Mouse (Mus musculus) stomach, embryonic 16.5 days (tissue): ENCODE results near the gene Prdx3. TPM values are rescaled to one million over a fixed set of nuclear protein-coding genes. Genes with fewer than 3 reads are reported as not detected.
"Not testable (repeated sequence)": the region's sequence is repeated elsewhere in the genome, so short reads cannot be mapped to it uniquely, and the experiment has no call there.

Experiments used
- ATAC-seq: fragments of 200-750 bp; cut with Nextera tagmentation; 2 replicates; pipeline ENCODE4 v1.8.0; 2017; ENCODE audit warnings: moderate number of reproducible peaks, moderate TSS enrichment; ENCODE audit not compliant: insufficient read depth, low FRiP score
- H3K27ac ChIP-seq: fragments of 300-500 bp; sonication (generic); 2 replicates; pipeline ENCODE4 v1.5.1; 2014; ENCODE audit warnings: low read length
- H3K27me3 ChIP-seq: fragments of 300-500 bp; sonication (generic); 2 replicates; pipeline ENCODE4 v1.6.1; 2014; ENCODE audit warnings: low read length, control low read depth, mixed read lengths; ENCODE audit not compliant: control insufficient read depth, insufficient read depth
- H3K36me3 ChIP-seq: fragments of 300-500 bp; sonication (generic); 2 replicates; pipeline ENCODE4 v1.6.1; 2014; ENCODE audit warnings: low read length; ENCODE audit not compliant: control insufficient read depth, insufficient read depth
- H3K4me1 ChIP-seq: fragments of 300-500 bp; sonication (generic); 2 replicates; pipeline ENCODE4 v1.6.1; 2014; ENCODE audit warnings: low read length, control low read depth, mixed read lengths; ENCODE audit not compliant: control insufficient read depth, insufficient read depth
- H3K4me2 ChIP-seq: fragments of 300-500 bp; sonication (generic); 2 replicates; pipeline ENCODE4 v1.6.1; 2014; ENCODE audit warnings: low read depth, low read length, mixed read lengths
- H3K4me3 ChIP-seq: fragments of 300-500 bp; sonication (generic); replicated peaks from 2 replicates; pipeline ENCODE4 v1.5.1; 2014; ENCODE audit warnings: mild to moderate bottlenecking, low read length
- H3K9ac ChIP-seq: fragments of 300-500 bp; sonication (generic); 2 replicates; pipeline ENCODE4 v1.6.1; 2014; ENCODE audit warnings: low read length
- H3K9me3 ChIP-seq: fragments of 300-500 bp; sonication (generic); replicated peaks from 2 replicates; pipeline ENCODE4 v1.6.1; 2016; ENCODE audit warnings: low read length, control low read depth; ENCODE audit not compliant: control insufficient read depth
- WGBS: fragments of 180-500 bp; shearing (Covaris S2); extraction: QIAGEN DNeasy Blood & Tissue Kit; methylation state at CpG from one replicate; pipeline ENCODE4 v1.1.7; 2014; 5-methylcytosine and 5-hydroxymethylcytosine counted together
- polyA plus RNA-seq: library from polyadenylated mRNA; unstranded; fragments of >200 nt; fragmentation: Nextera tagmentation; extraction: Ambion mirVana; gene quantifications from 2 replicates; pipeline ENCODE4 v1.2.1, GENCODE M21; 2015

Prdx3 gene
- polyA plus RNA-seq, 1 experiment from 2014 or later, result 126 TPM

GRCm38 (mm10) chr19:60873501-60873900 is 855 bp downstream of the Prdx3 start:
- Histone ChIP-seq H3K4me1 (peaks cover 10% of the 10 kb centered on the region), H3K4me3 (peak overlapping the region; percentile 78), H3K27me3 (no peaks in the 10 kb centered on the region), H3K36me3 (peaks cover 13% of the 10 kb centered on the region), H3K9me3 (no peaks in the 10 kb centered on the region), H3K4me2 (peak overlapping the region; percentile 64), H3K9ac (peak overlapping the region; percentile 91; the same call in 1 of the 2 replicates), H3K27ac (peak overlapping the region; percentile 80; the same call in 1 of the 2 replicates)
- ATAC-seq, result no peak
- 10% methylated on average over 4 of the region's 4 CpGs for WGBS

- no peak for ATAC-seq
- Histone ChIP-seq H3K4me1 (peaks cover 10% of the 10 kb centered on the region), H3K9me3 (no peaks in the 10 kb centered on the region), H3K36me3 (peaks cover 13% of the 10 kb centered on the region), H3K27ac (no peak overlapping the region), H3K4me3 (no peak overlapping the region), H3K9ac (no peak overlapping the region), H3K27me3 (no peaks in the 10 kb centered on the region), H3K4me2 (no peak overlapping the region)
- 64% methylated on average over 1 of the region's 1 CpGs for WGBS
These were observed 2.1 kb downstream of the Prdx3 start for GRCm38 (mm10) chr19:60872272-60872671.

- ATAC-seq, result no peak
- no peak overlapping the region for H3K9ac ChIP-seq
- peaks cover 10% of the 10 kb centered on the region for H3K4me1 ChIP-seq
- no peak overlapping the region for H3K4me2 ChIP-seq
- H3K27me3 ChIP-seq, result no peaks in the 10 kb centered on the region
- peaks cover 13% of the 10 kb centered on the region for H3K36me3 ChIP-seq
- no peak overlapping the region for H3K4me3 ChIP-seq
- 91% methylated on average over 5 of the region's 5 CpGs for WGBS
- H3K9me3 ChIP-seq, result no peaks in the 10 kb centered on the region
- no peak overlapping the region for H3K27ac ChIP-seq
These were observed 3.0 kb downstream of the Prdx3 start for GRCm38 (mm10) chr19:60871366-60871765.

- H3K4me2 ChIP-seq, result no peak overlapping the region
- H3K36me3 ChIP-seq, result peaks cover 13% of the 10 kb centered on the region
- 83% methylated on average over 1 of the region's 1 CpGs for WGBS
- no peaks in the 10 kb centered on the region for H3K9me3 ChIP-seq
- H3K27me3 ChIP-seq, result no peaks in the 10 kb centered on the region
- H3K27ac ChIP-seq, result no peak overlapping the region
- no peak for ATAC-seq
- H3K4me3 ChIP-seq, result no peak overlapping the region
- no peak overlapping the region for H3K9ac ChIP-seq
- H3K4me1 ChIP-seq, result peaks cover 10% of the 10 kb centered on the region
These were observed 3.9 kb downstream of the Prdx3 start for GRCm38 (mm10) chr19:60870489-60870888.

- WGBS, result 94% methylated on average over 4 of the region's 4 CpGs
- not testable (repeated sequence) for H3K9ac ChIP-seq, H3K9me3 ChIP-seq, H3K4me3 ChIP-seq, H3K4me1 ChIP-seq, H3K27ac ChIP-seq, H3K27me3 ChIP-seq, ATAC-seq, H3K4me2 ChIP-seq
- H3K36me3 ChIP-seq, result peaks cover 13% of the 10 kb centered on the region
These were observed 8.2 kb downstream of the Prdx3 start for GRCm38 (mm10) chr19:60866169-60866568.

- Histone ChIP-seq H3K36me3 (no peaks in the 10 kb centered on the region), H3K4me3 (peak within 1 kb of the TSS; percentile 52), H3K9ac (peak within 1 kb of the TSS; percentile 66), H3K27me3 (no peaks in the 10 kb centered on the region), H3K9me3 (no peaks in the 10 kb centered on the region), H3K27ac (peak within 1 kb of the TSS; percentile 64; the same call in 1 of the 2 replicates), H3K4me1 (peaks cover 3% of the 10 kb centered on the region; the same call in 1 of the 2 replicates), H3K4me2 (peak within 1 kb of the TSS; percentile 58)
- WGBS, result 3% methylated on average over 30 of the region's 30 CpGs
- peak; percentile 99 for ATAC-seq
These were observed 13.3 kb downstream of the Prdx3 start, which contains the start of gene Sfxn4 for GRCm38 (mm10) chr19:60860868-60861700. Sfxn4 (minus strand) TSS chr19:60861479.

GRCm38 (mm10) chr19:60845731-60846130 is 28.6 kb downstream of the Prdx3 start:
- no peaks in the 10 kb centered on the region for H3K36me3 ChIP-seq
- no peaks in the 10 kb centered on the region for H3K9me3 ChIP-seq
- no peaks in the 10 kb centered on the region for H3K27me3 ChIP-seq
- no peak overlapping the region for H3K9ac ChIP-seq
- H3K4me1 ChIP-seq, result no peaks in the 10 kb centered on the region
- no peak overlapping the region for H3K4me3 ChIP-seq
- no peak overlapping the region for H3K4me2 ChIP-seq
- ATAC-seq, result no peak
- H3K27ac ChIP-seq, result no peak overlapping the region

GRCm38 (mm10) chr19:60843324-60843723 is 31.0 kb downstream of the Prdx3 start:
- H3K4me2 ChIP-seq, result no peak overlapping the region
- no peaks in the 10 kb centered on the region for H3K27me3 ChIP-seq
- 0 out of 2 replicates have a peak, but pooled peaks cover 3% of the 10 kb centered on the region for H3K36me3 ChIP-seq
- no peak overlapping the region for H3K27ac ChIP-seq
- H3K4me1 ChIP-seq, result no peaks in the 10 kb centered on the region
- no peaks in the 10 kb centered on the region for H3K9me3 ChIP-seq
- H3K9ac ChIP-seq, result no peak overlapping the region
- no peak overlapping the region for H3K4me3 ChIP-seq
- no peak for ATAC-seq

GRCm38 (mm10) chr19:60837747-60838146 is 36.6 kb downstream of the Prdx3 start:
- Histone ChIP-seq H3K27ac (no peak overlapping the region), H3K36me3 (peaks cover 15% of the 10 kb centered on the region), H3K4me1 (no peaks in the 10 kb centered on the region), H3K9ac (no peak overlapping the region), H3K27me3 (no peaks in the 10 kb centered on the region), H3K4me3 (no peak overlapping the region), H3K4me2 (no peak overlapping the region), H3K9me3 (no peaks in the 10 kb centered on the region)
- WGBS, result 50% methylated on average over 1 of the region's 1 CpGs
- no peak; the same call in 1 of the 2 replicates for ATAC-seq
